ENCODE assay signal across 22 mouse cellular contexts in genomic region chr7:96440161-96440707, GRCm38 (mm10).
DNase-seq lines count a peak whose midpoint lies in the region; ATAC-seq lines count a peak whose summit lies in the region.
"Had no signal": no experiment of that assay in that cellular context is flagged by ENCODE, and none has a peak within 500 bp of the region (broad histone marks: within the 10 kb centered on the region; RNA-seq: fewer than 3 reads in every experiment).

No protein-coding gene starts in this region.

- ATAC-seq in frontal cortex, adult (ENCODE audit: low TSS enrichment) = peak; percentile 64
- ATAC-seq in kidney, embryonic 16.5 days (ENCODE audit: low FRiP score, low TSS enrichment) = peak; percentile 27; the same call in 1 of the 2 replicates
- ATAC-seq in forebrain, embryonic 14.5 days = peak; percentile 67; the same call in 1 of the 2 replicates
- ATAC-seq: activated CD4-positive, CD25-positive, alpha-beta regulatory T cell, adult 4 months; intestine, embryonic 15.5 days; Patski had no signal

- H3K4me1 ChIP-seq in kidney, embryonic 16.5 days (ENCODE audit: insufficient read depth, low read length) = no peaks in the 10 kb centered on the region
- H3K4me1 ChIP-seq in forebrain, embryonic 14.5 days (ENCODE audit: control insufficient read depth, insufficient read depth, low read length) = peaks cover 3% of the 10 kb centered on the region; the same call in 1 of the 2 replicates
- H3K4me1 ChIP-seq: embryonic facial prominence, embryonic 13.5 days; intestine, embryonic 15.5 days had no signal

- no peaks in the 10 kb centered on the region for H3K27me3 ChIP-seq in kidney, embryonic 16.5 days (ENCODE audit: insufficient read depth, low read length)
- no peaks in the 10 kb centered on the region for H3K27me3 ChIP-seq in forebrain, embryonic 14.5 days (replicated peaks; ENCODE audit: control insufficient read depth, insufficient read depth, low read length)
- H3K27me3 ChIP-seq: CH12.LX; embryonic facial prominence, embryonic 13.5 days; intestine, embryonic 15.5 days; Patski had no signal

- H3K4me2 ChIP-seq in kidney, embryonic 16.5 days (replicated peaks; ENCODE audit: low read depth, low read length) = no peak overlapping the region
- no peak overlapping the region for H3K4me2 ChIP-seq in forebrain, embryonic 14.5 days (ENCODE audit: low read length)
- H3K4me2 ChIP-seq: embryonic facial prominence, embryonic 13.5 days; heart, embryonic 12.5 days; hindbrain, embryonic 14.5 days; intestine, embryonic 15.5 days had no signal

- no peak overlapping the region for H3K9ac ChIP-seq in kidney, embryonic 16.5 days (replicated peaks; ENCODE audit: low read length)
- H3K9ac ChIP-seq in forebrain, embryonic 14.5 days (ENCODE audit: low read length) = no peak overlapping the region
- H3K9ac ChIP-seq: embryonic facial prominence, embryonic 13.5 days; heart, embryonic 12.5 days; hindbrain, embryonic 14.5 days; intestine, embryonic 15.5 days had no signal

- no peak for DNase-seq in frontal cortex, postnatal 14 days (ENCODE audit: low spot score in 2 of 2)
- no peak for DNase-seq in kidney, postnatal 25 days
- DNase-seq in forebrain, embryonic 14.5 days (ENCODE audit: low spot score) = peak; percentile 32
- peak; percentile 47 for DNase-seq in telencephalon, adult 2 months (ENCODE audit: low read depth, low spot score)
- DNase-seq in cerebellum, adult 9-10 months = no peak
- DNase-seq: adrenal gland, adult 2 months; adrenal gland, postnatal 25 days; cerebellum, adult 11 months; cerebellum, adult 8-10 months; cerebellum, postnatal 36 days; gastrocnemius, adult 2 months; kidney, adult 2 months had no signal

- no peaks in the 10 kb centered on the region for H3K36me3 ChIP-seq in kidney, embryonic 16.5 days (ENCODE audit: insufficient read depth, low read length)
- no peaks in the 10 kb centered on the region for H3K36me3 ChIP-seq in forebrain, embryonic 14.5 days (ENCODE audit: control insufficient read depth, insufficient read depth, low read length)
- H3K36me3 ChIP-seq: embryonic facial prominence, embryonic 13.5 days; heart, embryonic 12.5 days; hindbrain, embryonic 10.5 days; intestine, embryonic 15.5 days had no signal

- H3K9me3 ChIP-seq in kidney, embryonic 16.5 days (ENCODE audit: low read length) = no peaks in the 10 kb centered on the region
- no peaks in the 10 kb centered on the region for H3K9me3 ChIP-seq in forebrain, embryonic 14.5 days (replicated peaks; ENCODE audit: control insufficient read depth, low read length)
- H3K9me3 ChIP-seq: embryonic facial prominence, embryonic 13.5 days; heart, embryonic 12.5 days; hindbrain, embryonic 10.5 days; intestine, embryonic 15.5 days had no signal

- no peak overlapping the region for H3K27ac ChIP-seq in kidney, embryonic 16.5 days (ENCODE audit: low read length)
- no peak overlapping the region for H3K27ac ChIP-seq in forebrain, embryonic 14.5 days (ENCODE audit: low read depth, low read length)
- H3K27ac ChIP-seq: embryonic facial prominence, embryonic 13.5 days; gastrocnemius, adult 2 months; hindbrain, embryonic 10.5 days; hindbrain, embryonic 14.5 days; intestine, embryonic 15.5 days had no signal

- H3K4me3 ChIP-seq in kidney, embryonic 16.5 days (ENCODE audit: low read length) = no peak overlapping the region
- H3K4me3 ChIP-seq in forebrain, embryonic 14.5 days (ENCODE audit: low read depth, low read length) = no peak overlapping the region
- H3K4me3 ChIP-seq: embryonic facial prominence, embryonic 13.5 days; gastrocnemius, adult 2 months; heart, embryonic 12.5 days; hindbrain, embryonic 10.5 days; intestine, embryonic 15.5 days had no signal

Comparison
In these comparisons a context has a peak if more than half of its experiments do, and no peak if none do; other contexts are left out.
1. DNase-seq: peak in forebrain, embryonic 14.5 days (single experiment) and telencephalon, adult 2 months (single experiment); none in frontal cortex, postnatal 14 days (0 of 2), kidney, postnatal 25 days (0 of 2) and cerebellum, adult 9-10 months (single experiment).
2. Peak in every context shown above with its lines, with median percentiles within 50 percentile points of each other: ATAC-seq.